Mouse (Mus musculus): Measurements from ENCODE around the gene Ankfy1. TPM values are rescaled to one million over a fixed set of nuclear protein-coding genes. Genes with fewer than 3 reads are reported as not detected.
"Not testable (repeated sequence)": the region's sequence is repeated elsewhere in the genome, so short reads cannot be mapped to it uniquely, and the experiment has no call there.

Gene Ankfy1
- polyA plus RNA-seq, 1 experiment from 2014 or later: 26.8 TPM

DNA sequence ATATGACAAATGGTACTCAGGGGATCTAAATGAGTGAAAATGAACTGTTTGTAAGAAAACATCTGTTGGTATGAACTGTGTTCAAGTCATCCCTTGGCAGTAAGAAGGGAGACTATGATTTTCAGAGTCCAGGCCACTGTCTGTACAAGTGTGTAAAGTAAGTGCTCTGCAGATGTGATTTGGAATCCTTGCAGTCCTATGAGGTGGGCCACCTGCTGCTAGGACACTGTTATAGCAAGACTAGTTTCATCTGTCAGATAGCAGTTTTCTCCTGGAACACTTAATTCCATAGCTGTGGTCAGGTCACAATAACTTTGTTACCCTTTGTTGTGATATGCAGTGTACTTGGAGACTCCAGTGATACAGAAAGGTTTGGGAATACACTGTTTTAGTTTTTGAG, 36.2 kb downstream of the Ankfy1 start:
- H3K4me2 ChIP-seq (replicated peaks): no peak overlapping the region
- H3K36me3 ChIP-seq: peaks cover 23% of the 10 kb centered on the region
- H3K4me1 ChIP-seq: no peaks in the 10 kb centered on the region
- no peak overlapping the region for H3K4me3 ChIP-seq
- H3K9ac ChIP-seq: no peak overlapping the region
- H3K27ac ChIP-seq: no peak overlapping the region
- no peaks in the 10 kb centered on the region for H3K9me3 ChIP-seq
- H3K27me3 ChIP-seq (replicated peaks): no peaks in the 10 kb centered on the region
- ATAC-seq (ENCODE audit: low FRiP score, low read depth): no peak

DNA sequence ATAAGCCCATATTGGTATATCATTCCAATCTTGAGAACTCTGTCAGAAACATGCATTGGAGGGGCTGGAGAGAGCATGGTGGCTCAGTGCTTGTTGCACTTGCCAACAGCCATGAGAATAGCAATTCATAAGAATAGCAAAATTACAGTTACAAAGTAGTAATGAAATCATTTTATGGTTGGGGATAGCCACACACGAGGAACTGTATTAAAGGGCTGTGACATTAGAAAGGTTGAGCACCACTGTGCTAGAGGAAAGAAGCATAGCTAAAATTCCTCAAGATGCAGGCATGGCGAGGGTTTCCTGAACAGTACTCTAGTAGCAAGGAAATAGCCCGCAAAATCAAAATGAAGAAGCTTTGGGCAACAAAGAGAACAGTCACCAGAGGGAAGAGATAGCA, 43.9 kb downstream of the Ankfy1 start:
- Histone ChIP-seq H3K36me3 (peaks cover 51% of the 10 kb centered on the region), H3K27me3 (replicated peaks) (no peaks in the 10 kb centered on the region), H3K4me1 (no peaks in the 10 kb centered on the region), H3K4me2 (replicated peaks) (no peak overlapping the region), H3K9ac (no peak overlapping the region), H3K4me3 (no peak overlapping the region), H3K27ac (no peak overlapping the region), H3K9me3 (no peaks in the 10 kb centered on the region)
- ATAC-seq (ENCODE audit: low FRiP score, low read depth): no peak
- 92% methylated on average over 3 of the region's 3 CpGs for WGBS

DNA sequence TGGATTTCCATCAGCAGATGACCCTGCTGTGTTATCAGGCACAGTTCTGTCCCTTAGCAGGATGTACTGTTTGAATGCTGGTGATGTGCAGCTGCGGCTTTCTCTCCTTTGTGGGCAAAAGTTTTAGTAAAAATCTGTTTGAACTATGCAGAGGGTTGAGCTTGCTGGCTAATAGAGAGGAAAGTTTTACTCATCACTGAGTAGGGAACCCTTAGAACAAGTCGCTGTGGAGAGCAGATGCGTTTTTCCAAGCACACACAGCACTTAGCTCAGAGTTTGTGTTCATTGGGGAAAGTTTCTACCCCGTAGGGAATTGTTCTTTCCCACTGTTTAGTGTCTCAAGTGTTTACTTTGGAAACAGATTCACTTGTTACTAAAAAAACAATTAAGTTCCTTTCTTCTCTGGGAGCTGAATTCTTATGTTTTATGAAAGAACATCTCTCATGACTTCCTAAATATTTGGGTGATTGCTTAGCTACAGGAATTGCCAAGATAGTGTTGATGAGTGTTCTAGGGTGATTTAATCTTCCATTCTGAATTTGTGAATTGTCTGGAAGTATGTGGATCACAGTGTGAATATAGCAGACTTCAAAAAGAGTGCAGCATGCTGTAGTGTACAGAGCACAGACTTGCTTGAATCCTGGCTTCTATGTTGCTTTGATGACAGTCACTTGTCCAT, 45.2 kb downstream of the Ankfy1 start:
- ATAC-seq (ENCODE audit: low FRiP score, low read depth): no peak
- Histone ChIP-seq H3K4me2 (replicated peaks) (no peak overlapping the region), H3K27ac (no peak overlapping the region), H3K27me3 (replicated peaks) (no peaks in the 10 kb centered on the region), H3K4me1 (no peaks in the 10 kb centered on the region), H3K9ac (no peak overlapping the region), H3K4me3 (no peak overlapping the region), H3K9me3 (no peaks in the 10 kb centered on the region), H3K36me3 (peaks cover 54% of the 10 kb centered on the region)
- 85% methylated on average over 4 of the region's 4 CpGs for whole genome bisulfite sequencing

DNA sequence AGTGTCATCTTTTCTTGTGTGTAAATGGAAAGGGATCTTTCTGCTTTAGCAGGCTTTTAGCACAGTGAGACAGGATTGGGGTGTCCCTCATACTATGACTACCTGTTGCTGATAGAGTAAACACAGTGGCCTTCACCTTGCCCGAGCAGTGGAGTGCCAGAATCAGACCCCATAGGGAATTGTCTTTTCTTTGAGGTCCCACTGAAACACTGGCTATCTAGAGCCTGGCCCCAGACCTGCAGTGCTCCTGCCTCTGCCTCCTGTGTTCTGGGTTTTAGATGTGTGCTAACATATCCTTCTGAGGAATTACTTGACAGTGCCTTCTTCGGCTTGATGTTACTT, 45.7 kb downstream of the Ankfy1 start:
- no peak overlapping the region for H3K9ac ChIP-seq
- H3K36me3 ChIP-seq: peaks cover 53% of the 10 kb centered on the region
- H3K27ac ChIP-seq: no peak overlapping the region
- no peaks in the 10 kb centered on the region for H3K9me3 ChIP-seq
- no peak for ATAC-seq (ENCODE audit: low FRiP score, low read depth)
- 73% methylated on average over 2 of the region's 2 CpGs for WGBS
- H3K27me3 ChIP-seq (replicated peaks): no peaks in the 10 kb centered on the region
- no peak overlapping the region for H3K4me3 ChIP-seq
- no peak overlapping the region for H3K4me2 ChIP-seq (replicated peaks)
- H3K4me1 ChIP-seq: no peaks in the 10 kb centered on the region

DNA sequence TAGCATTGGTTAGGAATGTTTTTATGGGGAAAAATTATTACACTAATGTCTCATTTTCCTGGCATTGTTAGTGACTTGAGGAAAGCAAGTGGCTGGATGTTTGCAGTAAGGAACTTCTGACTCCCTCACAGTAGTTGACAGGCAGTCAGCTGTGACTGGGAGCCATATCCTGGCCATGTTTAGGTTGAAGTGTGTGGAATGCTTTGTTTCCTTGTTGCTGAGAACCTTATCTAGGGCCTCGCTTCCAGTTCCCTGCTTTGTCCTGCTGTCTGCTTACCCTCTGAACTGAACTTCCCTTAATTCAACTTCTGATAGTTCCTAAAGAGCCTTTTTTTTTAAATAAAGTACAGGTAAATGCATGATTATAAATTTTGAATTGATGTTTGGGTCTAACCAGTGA, 46.5 kb downstream of the Ankfy1 start:
- Histone ChIP-seq H3K9ac (no peak overlapping the region), H3K27ac (no peak overlapping the region), H3K4me3 (no peak overlapping the region), H3K4me1 (no peaks in the 10 kb centered on the region), H3K27me3 (replicated peaks) (no peaks in the 10 kb centered on the region), H3K4me2 (replicated peaks) (no peak overlapping the region), H3K9me3 (no peaks in the 10 kb centered on the region), H3K36me3 (peaks cover 49% of the 10 kb centered on the region)
- whole genome bisulfite sequencing: 75% methylated on average over 1 of the region's 1 CpGs
- no peak for ATAC-seq (ENCODE audit: low FRiP score, low read depth)

DNA sequence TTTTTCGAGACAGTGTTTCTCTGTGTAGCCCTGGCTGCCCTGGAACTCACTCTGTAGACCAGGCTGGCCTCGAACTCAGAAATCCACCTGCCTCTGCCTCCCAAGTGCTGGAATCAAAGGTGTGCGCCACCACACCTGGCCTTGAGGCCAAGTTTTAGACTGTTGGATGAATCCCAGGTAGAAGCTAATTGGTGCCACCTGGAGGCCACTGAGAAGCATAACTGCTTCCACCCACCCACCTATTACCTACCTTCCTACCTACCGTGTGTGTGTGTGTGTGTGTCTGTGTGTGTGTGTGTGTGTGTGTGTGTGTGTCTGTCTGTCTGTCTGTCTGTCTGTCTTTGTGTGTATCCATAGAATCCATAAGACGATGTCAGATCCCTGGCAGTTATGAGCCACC, 47.7 kb downstream of the Ankfy1 start:
- 92% methylated on average over 5 of the region's 5 CpGs for WGBS
- H3K36me3 ChIP-seq: peaks cover 43% of the 10 kb centered on the region

DNA sequence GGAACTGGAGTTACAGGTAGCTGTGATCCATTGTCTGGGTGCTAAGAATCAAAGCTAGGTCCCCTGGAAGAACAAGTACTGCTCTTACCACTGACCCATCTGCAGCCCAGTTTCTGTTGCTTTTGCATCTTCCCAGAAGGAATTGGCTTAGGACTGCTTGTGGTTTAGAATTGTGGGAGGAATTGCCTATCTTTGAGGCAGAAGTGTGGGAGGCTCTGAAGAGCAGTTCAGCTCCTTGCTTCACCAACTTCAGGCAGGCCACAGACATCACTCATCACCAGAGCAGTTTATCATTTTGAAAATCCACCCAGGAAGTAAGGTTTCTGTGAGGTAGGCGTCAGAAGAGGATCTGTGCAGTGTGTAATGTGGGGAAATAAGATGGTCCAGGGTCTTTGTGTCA, 49.2 kb downstream of the Ankfy1 start:
- WGBS: 92% methylated on average over 1 of the region's 1 CpGs
- H3K36me3 ChIP-seq: peaks cover 43% of the 10 kb centered on the region
- H3K9ac ChIP-seq: no peak overlapping the region
- ATAC-seq (ENCODE audit: low FRiP score, low read depth): no peak
- no peaks in the 10 kb centered on the region for H3K27me3 ChIP-seq (replicated peaks)
- no peak overlapping the region for H3K4me3 ChIP-seq
- no peak overlapping the region for H3K27ac ChIP-seq
- no peaks in the 10 kb centered on the region for H3K9me3 ChIP-seq
- H3K4me2 ChIP-seq (replicated peaks): no peak overlapping the region
- no peaks in the 10 kb centered on the region for H3K4me1 ChIP-seq

More for the DNA sequence above, 47.7 kb downstream of the Ankfy1 start:
- not testable (repeated sequence) for H3K9ac ChIP-seq; H3K4me1 ChIP-seq; ATAC-seq (ENCODE audit: low FRiP score, low read depth); H3K4me2 ChIP-seq (replicated peaks); H3K27ac ChIP-seq; H3K9me3 ChIP-seq; H3K4me3 ChIP-seq; H3K27me3 ChIP-seq (replicated peaks)

DNA sequence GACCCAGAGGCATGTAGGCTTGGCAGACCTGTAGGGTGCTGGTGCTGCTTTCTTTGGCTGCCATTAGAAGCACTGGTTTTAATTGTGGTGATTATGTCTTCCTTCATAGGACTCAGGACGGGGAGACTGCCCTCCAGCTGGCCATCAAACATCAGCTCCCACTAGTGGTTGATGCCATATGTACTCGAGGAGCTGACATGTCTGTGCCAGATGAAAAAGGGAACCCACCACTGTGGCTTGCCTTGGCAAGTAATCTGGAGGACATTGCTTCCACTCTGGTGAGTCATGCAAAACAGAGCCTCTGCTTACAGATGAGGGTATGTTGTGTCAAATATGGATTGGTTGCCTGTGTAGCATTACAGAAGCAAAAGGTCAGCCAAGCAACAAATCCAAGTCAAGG, 62.1 kb downstream of the Ankfy1 start:
- Histone ChIP-seq H3K27me3 (replicated peaks) (no peaks in the 10 kb centered on the region), H3K4me2 (replicated peaks) (no peak overlapping the region), H3K36me3 (peaks cover 89% of the 10 kb centered on the region), H3K9ac (no peak overlapping the region), H3K27ac (no peak overlapping the region), H3K4me3 (no peak overlapping the region), H3K4me1 (no peaks in the 10 kb centered on the region), H3K9me3 (no peaks in the 10 kb centered on the region)
- whole genome bisulfite sequencing: 45% methylated on average over 2 of the region's 2 CpGs
- no peak for ATAC-seq (ENCODE audit: low FRiP score, low read depth)

DNA sequence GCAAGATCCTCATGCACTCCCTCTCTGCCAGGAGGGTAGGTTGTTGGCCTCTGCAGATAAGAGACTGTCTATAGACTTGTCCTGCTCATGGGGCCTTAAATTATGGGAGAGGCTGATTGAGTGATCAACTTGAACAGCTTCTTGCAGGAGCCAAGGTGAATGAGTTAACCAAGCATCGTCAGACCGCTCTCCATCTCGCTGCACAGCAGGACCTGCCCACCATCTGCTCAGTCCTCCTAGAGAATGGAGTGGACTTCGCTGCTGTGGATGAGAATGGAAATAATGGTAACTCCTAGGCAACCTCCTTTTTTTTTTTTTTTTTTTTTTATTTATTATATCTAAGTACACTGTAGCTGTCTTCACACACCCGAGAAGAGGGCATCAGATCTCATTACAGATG, 68.5 kb downstream of the Ankfy1 start:
- H3K36me3 ChIP-seq: peaks cover 96% of the 10 kb centered on the region
- WGBS: 97% methylated on average over 5 of the region's 5 CpGs
- no peak overlapping the region for H3K4me2 ChIP-seq (replicated peaks)
- no peak overlapping the region for H3K9ac ChIP-seq
- no peaks in the 10 kb centered on the region for H3K27me3 ChIP-seq (replicated peaks)
- ATAC-seq (ENCODE audit: low FRiP score, low read depth): no peak
- no peak overlapping the region for H3K27ac ChIP-seq
- H3K9me3 ChIP-seq: no peaks in the 10 kb centered on the region
- H3K4me1 ChIP-seq: no peaks in the 10 kb centered on the region
- no peak overlapping the region for H3K4me3 ChIP-seq

DNA sequence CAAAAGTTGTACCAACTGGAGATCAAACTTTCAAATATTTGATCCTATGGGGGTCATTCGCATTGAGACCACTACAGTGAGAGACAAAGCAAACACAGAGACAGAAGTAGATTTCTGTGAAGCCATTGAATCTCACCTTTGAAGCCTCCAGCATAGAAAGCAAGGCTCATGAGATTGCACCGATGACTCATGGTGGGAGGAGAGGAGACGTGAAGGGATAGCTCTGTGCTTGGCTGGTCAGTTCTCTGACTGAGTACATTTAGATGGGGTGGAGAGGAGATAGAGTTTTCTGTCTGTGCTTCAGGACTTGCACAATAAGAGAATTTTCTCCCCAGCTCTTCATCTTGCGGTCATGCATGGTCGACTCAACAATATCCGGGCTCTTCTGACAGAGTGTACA, 69.8 kb downstream of the Ankfy1 start:
- Histone ChIP-seq H3K4me2 (replicated peaks) (no peak overlapping the region), H3K9me3 (no peaks in the 10 kb centered on the region), H3K27ac (no peak overlapping the region), H3K4me3 (no peak overlapping the region), H3K27me3 (replicated peaks) (no peaks in the 10 kb centered on the region), H3K4me1 (no peaks in the 10 kb centered on the region), H3K9ac (no peak overlapping the region), H3K36me3 (peaks cover 96% of the 10 kb centered on the region)
- 94% methylated on average over 6 of the region's 6 CpGs for WGBS
- ATAC-seq (ENCODE audit: low FRiP score, low read depth): no peak

DNA sequence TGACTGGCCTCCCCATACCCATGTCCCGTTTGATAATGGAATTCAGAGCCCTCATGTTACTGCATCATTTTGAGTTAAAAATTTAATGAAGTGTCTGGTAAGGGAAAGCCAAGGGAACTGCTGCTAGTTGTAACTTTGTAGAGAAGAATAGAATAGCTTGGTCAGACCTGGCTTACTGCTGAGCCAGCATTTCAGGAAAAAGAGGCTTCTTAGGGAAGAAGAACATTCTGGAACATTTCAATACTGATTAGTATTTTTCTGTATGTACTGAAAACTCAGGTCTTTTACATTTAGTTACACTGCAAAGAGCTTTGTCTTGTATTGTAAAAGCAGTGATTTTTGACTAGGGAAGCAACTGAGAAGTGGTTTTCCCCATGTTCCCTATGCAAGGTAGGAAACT, 71.0 kb downstream of the Ankfy1 start:
- no peak overlapping the region for H3K4me3 ChIP-seq
- H3K4me2 ChIP-seq (replicated peaks): no peak overlapping the region
- ATAC-seq (ENCODE audit: low FRiP score, low read depth): no peak
- no peak overlapping the region for H3K9ac ChIP-seq
- H3K9me3 ChIP-seq: no peaks in the 10 kb centered on the region
- 88% methylated on average over 1 of the region's 1 CpGs for WGBS
- no peaks in the 10 kb centered on the region for H3K4me1 ChIP-seq
- peaks cover 87% of the 10 kb centered on the region for H3K36me3 ChIP-seq
- no peak overlapping the region for H3K27ac ChIP-seq
- no peaks in the 10 kb centered on the region for H3K27me3 ChIP-seq (replicated peaks)

DNA sequence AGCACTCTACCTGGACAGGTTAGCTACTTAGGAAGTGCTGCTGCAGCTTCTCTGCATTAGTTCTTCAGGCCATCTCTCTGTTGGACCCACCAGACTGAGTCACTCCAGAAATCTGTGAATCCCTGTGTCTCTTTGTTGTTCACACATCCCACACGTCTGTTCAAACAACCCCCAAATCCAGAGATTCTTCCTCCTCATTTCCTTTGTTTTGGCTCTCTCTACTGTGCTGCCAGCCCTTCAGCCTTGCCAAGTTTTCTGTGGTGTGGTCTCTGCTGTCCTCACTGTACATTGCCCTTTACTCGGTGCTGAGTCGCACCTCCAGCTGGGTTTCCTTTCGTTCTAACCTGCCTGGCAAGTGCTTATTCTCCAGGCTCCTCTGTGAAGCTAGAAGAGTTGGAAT, 74.5 kb downstream of the Ankfy1 start:
- ATAC-seq (ENCODE audit: low FRiP score, low read depth): no peak
- H3K9me3 ChIP-seq: no peaks in the 10 kb centered on the region
- no peak overlapping the region for H3K4me2 ChIP-seq (replicated peaks)
- H3K4me3 ChIP-seq: no peak overlapping the region
- peaks cover 71% of the 10 kb centered on the region for H3K36me3 ChIP-seq
- no peak overlapping the region for H3K27ac ChIP-seq
- H3K27me3 ChIP-seq (replicated peaks): no peaks in the 10 kb centered on the region
- WGBS: 90% methylated on average over 4 of the region's 4 CpGs
- H3K4me1 ChIP-seq: no peaks in the 10 kb centered on the region
- no peak overlapping the region for H3K9ac ChIP-seq

DNA sequence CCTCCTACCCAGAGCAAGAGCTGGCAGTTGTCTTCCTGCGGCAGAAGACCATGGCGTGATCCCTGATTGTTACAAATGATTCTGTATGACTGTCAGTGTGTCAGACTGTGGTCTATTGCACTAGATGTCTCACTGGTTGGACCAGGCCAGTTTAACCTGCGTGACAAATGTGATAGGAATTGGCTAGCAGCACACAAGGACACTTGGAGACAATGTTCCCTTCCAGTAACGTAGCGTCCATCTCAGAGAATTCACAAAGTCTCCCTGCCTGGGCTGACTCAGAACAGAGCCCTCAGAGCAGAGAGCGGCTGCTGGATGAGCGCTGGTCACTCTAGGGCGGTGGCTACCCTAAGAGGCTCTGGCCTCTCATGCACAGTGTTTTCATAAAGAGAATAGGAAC, 77.9 kb downstream of the Ankfy1 start:
- Histone ChIP-seq H3K27ac (no peak overlapping the region), H3K4me3 (no peak overlapping the region), H3K27me3 (replicated peaks) (no peaks in the 10 kb centered on the region), H3K9ac (no peak overlapping the region), H3K9me3 (no peaks in the 10 kb centered on the region), H3K4me1 (no peaks in the 10 kb centered on the region), H3K4me2 (replicated peaks) (no peak overlapping the region), H3K36me3 (peaks cover 43% of the 10 kb centered on the region)
- WGBS: 90% methylated on average over 8 of the region's 8 CpGs
- ATAC-seq (ENCODE audit: low FRiP score, low read depth): no peak
